Mouse (Mus musculus) heart, embryonic 11.5 days (tissue): ENCODE measurements around the gene Kat2a. TPM values are rescaled to one million over a fixed set of nuclear protein-coding genes. Genes with fewer than 3 reads are reported as not detected.

Experiments used
- ATAC-seq: fragments of 200-750 bp; cut with Nextera tagmentation; replicated peaks from 2 replicates; pipeline ENCODE4 v1.8.0; 2017; ENCODE audit warnings: moderate library complexity; ENCODE audit not compliant: insufficient number of reproducible peaks, low FRiP score, low TSS enrichment
- H3K27ac ChIP-seq: fragments of 300-500 bp; sonication (generic); 2 replicates; pipeline ENCODE4 v1.5.1; 2014; ENCODE audit warnings: mild to moderate bottlenecking, low read depth, low read length
- H3K27me3 ChIP-seq: fragments of 300-500 bp; sonication (generic); 2 replicates; pipeline ENCODE4 v1.6.1; 2014; ENCODE audit warnings: mild to moderate bottlenecking, low read length, mixed read lengths; ENCODE audit not compliant: control insufficient read depth, insufficient read depth
- H3K36me3 ChIP-seq: fragments of 300-500 bp; sonication (generic); 2 replicates; pipeline ENCODE4 v1.6.1; 2014; ENCODE audit warnings: mild to moderate bottlenecking, low read length, moderate library complexity, mixed read lengths; ENCODE audit not compliant: control insufficient read depth, insufficient read depth
- H3K4me1 ChIP-seq: fragments of 300-500 bp; sonication (generic); 2 replicates; pipeline ENCODE4 v1.6.1; 2014; ENCODE audit warnings: low read length; ENCODE audit not compliant: control insufficient read depth, insufficient read depth
- H3K4me2 ChIP-seq: fragments of 300-500 bp; sonication (generic); 2 replicates; pipeline ENCODE4 v1.6.1; 2014; ENCODE audit warnings: mild to moderate bottlenecking, moderate library complexity
- H3K4me3 ChIP-seq: fragments of 300-500 bp; sonication (generic); 2 replicates; pipeline ENCODE4 v1.5.1; 2014; ENCODE audit warnings: low read depth, low read length
- H3K9ac ChIP-seq: fragments of 300-500 bp; sonication (generic); 2 replicates; pipeline ENCODE4 v1.6.1; 2014; ENCODE audit warnings: mild to moderate bottlenecking, low read depth, low read length, moderate library complexity
- H3K9me3 ChIP-seq: fragments of 300-500 bp; sonication (generic); replicated peaks from 2 replicates; pipeline ENCODE4 v1.6.1; 2016; ENCODE audit warnings: low read length; ENCODE audit not compliant: control insufficient read depth
- WGBS: fragments of 180-500 bp; shearing (Covaris S2); extraction: QIAGEN DNeasy Blood & Tissue Kit; methylation state at CpG from one replicate; pipeline ENCODE4 v1.1.7; 2014; ENCODE audit not compliant: insufficient replicate concordance; 5-methylcytosine and 5-hydroxymethylcytosine counted together
- polyA plus RNA-seq: library from polyadenylated mRNA; unstranded; fragments of >200 nt; fragmentation: Nextera tagmentation; extraction: Ambion mirVana; gene quantifications from 2 replicates; pipeline ENCODE4 v1.2.1, GENCODE M21; 2014

Kat2a gene
- polyA plus RNA-seq, 1 experiment from 2014 or later, result 36.7 TPM

DNA sequence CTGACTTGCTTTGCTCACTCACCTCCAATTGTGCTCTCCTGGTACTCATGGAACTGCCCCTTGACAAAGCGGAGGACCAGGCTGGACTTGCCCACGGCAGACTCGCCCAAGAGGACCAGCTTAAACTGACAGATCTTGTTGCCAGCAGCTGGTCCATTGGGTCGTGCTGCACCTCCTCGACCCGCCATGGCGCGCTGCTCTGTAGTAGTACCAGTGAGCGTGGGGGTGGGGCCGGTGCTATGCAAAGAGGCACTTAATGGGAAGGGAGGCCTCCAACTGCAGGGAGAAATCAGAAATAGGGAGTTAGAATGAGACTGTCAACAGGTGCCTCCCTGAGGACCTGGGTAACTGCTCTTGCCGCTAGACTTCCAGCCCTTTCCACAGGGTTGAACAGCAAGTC, 7.6 kb upstream of the Kat2a start:
- H3K4me2 ChIP-seq, result no peak overlapping the region
- H3K9ac ChIP-seq, result no peak overlapping the region
- H3K4me1 ChIP-seq, result peaks cover 37% of the 10 kb centered on the region
- no peak overlapping the region for H3K4me3 ChIP-seq
- H3K9me3 ChIP-seq, result no peaks in the 10 kb centered on the region
- ATAC-seq, result no peak
- H3K27ac ChIP-seq, result no peak overlapping the region
- H3K36me3 ChIP-seq, result peaks cover 16% of the 10 kb centered on the region
- H3K27me3 ChIP-seq, result no peaks in the 10 kb centered on the region
- WGBS, result 86% methylated on average over 11 of the region's 11 CpGs

DNA sequence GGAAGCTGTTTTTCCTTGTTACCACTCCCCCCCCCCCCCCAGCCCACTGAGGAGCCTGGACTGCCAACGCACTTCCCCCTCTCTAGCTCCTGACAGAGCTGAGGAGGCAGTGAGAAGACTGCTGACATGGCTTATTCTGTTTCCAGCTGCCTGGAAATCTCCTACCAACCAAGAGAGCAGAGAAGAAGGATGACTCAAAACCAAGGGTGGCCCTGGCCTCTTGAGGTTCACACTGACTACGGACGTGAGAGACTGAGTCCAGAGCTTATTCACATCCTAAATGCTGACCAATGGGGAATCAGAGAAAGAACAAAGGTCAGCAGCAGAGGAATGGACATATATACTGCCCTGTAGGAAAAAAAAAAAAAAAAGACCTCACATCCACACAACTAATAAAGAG, 7.0 kb upstream of the Kat2a start:
- Histone ChIP-seq H3K36me3 (peaks cover 16% of the 10 kb centered on the region), H3K9ac (no peak overlapping the region), H3K4me2 (no peak overlapping the region), H3K27me3 (no peaks in the 10 kb centered on the region), H3K4me1 (peaks cover 40% of the 10 kb centered on the region), H3K27ac (no peak overlapping the region), H3K9me3 (no peaks in the 10 kb centered on the region), H3K4me3 (no peak overlapping the region)
- 81% methylated on average over 3 of the region's 3 CpGs for WGBS
- ATAC-seq, result no peak

DNA sequence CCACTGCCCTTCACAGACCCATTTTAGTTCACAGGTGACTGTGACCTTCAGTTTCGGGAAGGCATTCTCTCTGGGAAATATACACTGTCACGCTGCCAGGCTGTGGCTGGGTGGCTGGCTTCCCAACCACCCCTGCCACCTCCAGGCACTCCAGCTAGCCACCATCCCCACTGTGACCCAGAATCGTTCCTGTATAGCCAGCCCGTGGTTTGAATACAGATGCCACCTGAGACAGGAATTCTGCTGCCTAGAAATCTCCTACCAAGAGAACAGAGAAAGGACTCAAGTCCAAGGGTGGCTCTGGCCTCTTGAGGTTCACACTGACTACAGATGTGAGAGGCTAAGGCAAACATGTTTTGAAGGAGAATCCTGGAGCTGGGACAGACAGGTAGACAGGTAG, 6.6 kb upstream of the Kat2a start:
- ATAC-seq, result no peak
- Histone ChIP-seq H3K4me3 (no peak overlapping the region), H3K9me3 (no peaks in the 10 kb centered on the region), H3K4me2 (no peak overlapping the region), H3K36me3 (peaks cover 16% of the 10 kb centered on the region), H3K27ac (no peak overlapping the region), H3K9ac (no peak overlapping the region), H3K27me3 (no peaks in the 10 kb centered on the region), H3K4me1 (peaks cover 45% of the 10 kb centered on the region)
- 90% methylated on average over 4 of the region's 4 CpGs for WGBS

DNA sequence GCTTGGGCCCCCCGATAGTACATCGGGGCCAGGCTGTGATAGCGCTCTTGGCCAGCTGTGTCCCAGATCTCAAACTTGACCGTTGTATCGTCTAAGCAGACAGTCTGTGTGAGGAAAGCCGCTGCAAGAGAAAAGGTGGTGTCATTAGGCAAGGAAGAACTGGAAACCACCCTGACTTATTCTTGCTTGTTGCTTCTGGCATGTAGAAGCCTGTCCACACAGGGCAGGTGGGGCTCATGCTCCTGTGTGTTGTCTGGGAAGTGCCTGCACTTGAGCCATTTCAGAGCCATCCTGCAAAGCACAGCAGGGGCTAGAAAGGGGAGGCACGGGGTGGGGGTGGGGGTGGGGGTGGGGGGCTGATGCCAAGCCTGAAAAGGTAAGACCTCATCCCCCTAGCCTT, 6.2 kb upstream of the Kat2a start:
- H3K9ac ChIP-seq, result no peak overlapping the region
- no peak overlapping the region for H3K27ac ChIP-seq
- WGBS, result 86% methylated on average over 7 of the region's 7 CpGs
- no peaks in the 10 kb centered on the region for H3K9me3 ChIP-seq
- no peaks in the 10 kb centered on the region for H3K27me3 ChIP-seq
- no peak for ATAC-seq
- peaks cover 47% of the 10 kb centered on the region for H3K4me1 ChIP-seq
- H3K4me2 ChIP-seq, result no peak overlapping the region
- peaks cover 16% of the 10 kb centered on the region for H3K36me3 ChIP-seq
- H3K4me3 ChIP-seq, result no peak overlapping the region

DNA sequence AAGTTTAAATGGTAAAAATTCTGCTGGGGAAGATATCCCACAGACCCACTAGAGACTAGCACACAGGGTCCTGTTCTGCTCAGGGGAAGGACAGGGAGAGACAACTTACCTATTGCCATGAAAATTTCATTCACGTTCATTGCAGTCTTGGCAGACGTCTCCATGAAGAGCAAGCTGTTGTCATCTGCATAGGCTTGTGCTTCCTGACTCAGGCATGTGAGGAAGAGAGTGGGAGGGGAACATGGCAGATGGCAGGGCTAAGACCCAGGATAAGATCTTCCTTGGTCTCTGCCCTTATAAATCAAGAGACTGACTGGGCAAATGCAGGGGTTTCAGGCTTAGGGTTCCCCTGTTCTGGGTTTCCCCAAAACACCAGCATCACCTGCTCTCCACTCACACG, 4.4 kb upstream of the Kat2a start:
- no peak overlapping the region for H3K9ac ChIP-seq
- ATAC-seq, result no peak
- H3K4me2 ChIP-seq, result no peak overlapping the region
- peaks cover 16% of the 10 kb centered on the region for H3K36me3 ChIP-seq
- H3K4me3 ChIP-seq, result no peak overlapping the region
- 85% methylated on average over 3 of the region's 3 CpGs for WGBS
- no peak overlapping the region for H3K27ac ChIP-seq
- peaks cover 42% of the 10 kb centered on the region for H3K4me1 ChIP-seq
- H3K9me3 ChIP-seq, result no peaks in the 10 kb centered on the region
- no peaks in the 10 kb centered on the region for H3K27me3 ChIP-seq

DNA sequence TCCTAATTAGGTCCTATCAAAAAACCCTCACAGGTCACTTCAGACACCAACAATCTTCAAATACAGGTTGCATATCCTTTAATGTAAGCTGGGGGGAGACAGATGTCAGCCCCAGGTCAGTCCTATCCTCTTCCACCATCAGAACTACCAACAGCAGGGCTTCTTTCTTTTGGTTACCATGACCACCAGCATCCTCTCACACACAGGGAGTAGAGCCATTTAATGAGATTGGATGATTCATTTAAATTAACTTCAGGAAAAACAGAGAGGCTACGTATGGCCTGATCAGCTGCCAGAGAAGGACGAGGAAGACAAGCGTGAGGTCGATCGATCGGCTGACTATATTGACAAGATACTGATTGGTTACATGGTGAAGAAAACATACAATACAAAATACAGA, 2.7 kb upstream of the Kat2a start:
- Histone ChIP-seq H3K4me1 (peaks cover 27% of the 10 kb centered on the region), H3K4me2 (no peak overlapping the region), H3K4me3 (no peak overlapping the region), H3K9ac (no peak overlapping the region), H3K9me3 (no peaks in the 10 kb centered on the region), H3K27ac (no peak overlapping the region), H3K36me3 (peaks cover 16% of the 10 kb centered on the region), H3K27me3 (no peaks in the 10 kb centered on the region)
- WGBS, result 91% methylated on average over 6 of the region's 6 CpGs
- ATAC-seq, result no peak

DNA sequence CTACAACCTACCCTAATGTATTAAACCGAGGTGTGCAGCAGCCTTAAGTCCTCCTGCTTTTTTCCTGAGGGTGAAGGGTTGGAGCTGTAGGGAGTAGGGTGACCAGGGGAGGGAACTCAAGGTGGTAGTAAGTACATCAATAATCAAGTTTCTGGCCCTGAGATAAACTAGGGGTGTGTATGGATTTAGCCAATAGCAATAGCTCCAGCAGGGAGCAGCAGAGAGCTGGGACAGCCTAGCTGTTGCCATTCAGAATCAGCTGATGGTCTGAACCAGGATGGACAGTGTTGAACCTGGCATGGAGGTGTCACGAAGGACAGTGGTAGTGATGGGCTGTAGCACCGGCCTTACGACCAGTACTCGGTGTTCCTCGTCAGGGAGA, 2.3 kb upstream of the Kat2a start:
- 37% methylated on average over 6 of the region's 6 CpGs for WGBS
- H3K27ac ChIP-seq, result peak overlapping the region; percentile 31

DNA sequence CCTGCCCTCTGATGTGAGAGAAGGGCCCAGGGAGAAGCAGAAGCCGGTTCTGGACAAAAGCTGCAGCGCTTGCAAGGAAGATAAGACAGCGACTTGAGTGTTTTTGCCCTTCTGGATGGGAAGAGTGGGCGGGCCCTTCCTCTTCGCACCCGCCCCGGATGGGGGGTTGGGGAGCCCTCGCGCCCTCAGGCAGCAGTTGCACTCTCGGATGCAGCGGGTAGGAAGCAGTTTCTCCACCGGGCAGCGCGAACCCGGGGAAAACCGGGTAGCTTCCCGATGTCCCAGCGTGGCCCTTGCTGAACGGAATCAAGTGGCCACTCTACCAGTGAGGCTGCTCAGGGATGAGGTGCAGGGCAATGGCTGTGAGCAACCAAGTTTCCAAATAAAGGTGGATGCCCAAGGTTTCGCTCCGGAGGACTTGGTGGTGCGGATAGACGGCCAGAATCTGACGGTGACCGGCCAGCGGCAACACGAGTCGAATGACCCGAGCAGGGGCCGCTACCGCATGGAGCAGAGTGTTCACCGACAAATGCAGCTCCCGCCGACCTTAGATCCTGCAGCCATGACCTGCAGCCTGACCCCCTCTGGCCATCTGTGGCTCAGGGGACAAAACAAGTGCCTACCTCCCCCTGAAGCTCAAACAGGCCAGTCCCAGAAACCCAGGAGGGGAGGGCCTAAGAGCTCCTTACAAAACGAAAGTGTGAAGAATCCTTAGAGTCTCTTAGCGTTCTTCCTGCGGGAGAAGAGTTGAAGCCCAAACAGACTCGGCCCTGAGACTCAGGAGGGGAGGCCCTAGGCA, 1.7 kb upstream of the Kat2a start, which contains the start of gene Hspb9:
Gene Hspb9 (plus strand): TSS at position 116 of the 799 bp plus-strand sequence.
- Histone ChIP-seq H3K36me3 (peaks cover 18% of the 10 kb centered on the region), H3K9ac (peak within 1 kb of the TSS; percentile 61), H3K4me2 (peak within 1 kb of the TSS; percentile 67), H3K27ac (peak within 1 kb of the TSS; percentile 31), H3K9me3 (no peaks in the 10 kb centered on the region), H3K4me1 (peaks cover 23% of the 10 kb centered on the region), H3K4me3 (peak within 1 kb of the TSS; percentile 33), H3K27me3 (no peaks in the 10 kb centered on the region)
- ATAC-seq, result 0 out of 2 replicates have a peak, but pooled peaks have one; percentile 16
- 3% methylated on average over 38 of the region's 38 CpGs for WGBS

More for the DNA sequence above, 2.3 kb upstream of the Kat2a start:
- H3K36me3 ChIP-seq, result peaks cover 16% of the 10 kb centered on the region
- peaks cover 23% of the 10 kb centered on the region for H3K4me1 ChIP-seq
- H3K27me3 ChIP-seq, result no peaks in the 10 kb centered on the region
- H3K4me2 ChIP-seq, result peak overlapping the region; percentile 67
- peak overlapping the region; percentile 61 for H3K9ac ChIP-seq
- peak overlapping the region; percentile 33 for H3K4me3 ChIP-seq
- no peak; the same call in 1 of the 2 replicates for ATAC-seq
- no peaks in the 10 kb centered on the region for H3K9me3 ChIP-seq

DNA sequence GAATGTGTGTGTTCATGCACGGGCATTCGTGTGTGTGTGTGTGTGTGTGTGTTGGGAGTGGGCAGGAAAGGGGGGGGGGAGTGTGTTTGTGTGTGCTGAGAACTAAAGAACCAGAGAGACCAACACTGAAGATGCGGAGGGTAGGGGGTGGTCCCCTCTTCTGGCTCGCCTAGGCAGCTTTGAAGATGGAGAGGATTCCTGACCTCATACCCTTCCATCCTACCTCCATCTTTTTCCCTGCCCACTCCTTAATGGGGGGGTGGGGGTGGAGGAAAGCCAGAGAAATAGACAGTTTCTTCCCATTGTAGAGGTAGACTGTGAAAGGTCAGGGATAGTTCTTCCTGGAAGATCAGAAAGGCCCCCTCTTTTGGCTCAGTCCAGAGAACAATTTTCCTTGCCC, 909 bp upstream of the Kat2a start:
- Histone ChIP-seq H3K27ac (peak overlapping the region; percentile 31), H3K4me1 (peaks cover 23% of the 10 kb centered on the region), H3K9me3 (no peaks in the 10 kb centered on the region), H3K36me3 (peaks cover 19% of the 10 kb centered on the region), H3K4me3 (no peak overlapping the region), H3K27me3 (no peaks in the 10 kb centered on the region), H3K9ac (no peak overlapping the region), H3K4me2 (peak overlapping the region; percentile 67)
- no peak for ATAC-seq
- WGBS, result 61% methylated on average over 4 of the region's 4 CpGs
